Mouse (Mus musculus) gastrocnemius, adult 18-20 months (tissue): ENCODE data around the gene Sub1. TPM values are rescaled to one million over a fixed set of nuclear protein-coding genes. Genes with fewer than 3 reads are reported as not detected.

Source experiments
- DNase-seq: peaks from one replicate; pipeline ENCODE4 v3.0.0; 2021; ENCODE audit warnings: low spot score
- total RNA-seq, 2 experiments: library from RNA; stranded (reverse); gene quantifications; 2 replicates each; pipeline ENCODE4 v1.2.3; 2021

The Sub1 gene
- total RNA-seq, 2 experiments from 2014 or later = 85.1 to 119 TPM

DNA sequence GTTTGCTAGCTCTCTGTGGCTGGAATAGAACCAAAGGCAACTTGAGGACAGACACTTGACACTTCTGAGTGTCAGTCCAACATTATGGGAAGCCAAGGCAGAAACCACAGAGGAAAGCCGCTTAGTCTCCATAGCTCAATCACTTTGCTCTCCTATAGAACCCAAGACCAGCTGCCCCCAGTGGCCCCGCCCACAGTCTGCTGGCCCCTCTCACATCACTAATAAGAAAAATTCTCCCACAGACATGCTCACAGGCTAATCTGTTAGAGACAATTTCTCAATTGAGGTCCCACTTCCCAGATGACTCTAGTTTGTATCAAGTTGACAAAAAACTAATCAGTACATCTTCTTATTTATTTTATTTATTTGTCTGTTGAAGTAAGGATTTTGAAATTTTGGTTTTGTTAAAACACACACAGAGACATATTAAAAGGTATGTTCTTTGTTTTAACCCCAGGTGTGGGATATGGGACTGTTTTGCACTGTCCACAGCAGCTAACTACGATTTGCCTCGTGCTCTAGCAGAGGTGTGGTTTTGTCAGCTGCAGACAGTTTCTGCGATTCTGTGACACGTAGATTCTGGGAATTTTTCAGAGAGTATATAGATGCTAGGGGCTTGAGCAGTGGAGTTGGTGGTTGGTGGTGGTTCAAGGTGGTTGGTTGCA lies 16.9 kb upstream of the Sub1 start:
- peak; percentile 23 for DNase-seq

DNA sequence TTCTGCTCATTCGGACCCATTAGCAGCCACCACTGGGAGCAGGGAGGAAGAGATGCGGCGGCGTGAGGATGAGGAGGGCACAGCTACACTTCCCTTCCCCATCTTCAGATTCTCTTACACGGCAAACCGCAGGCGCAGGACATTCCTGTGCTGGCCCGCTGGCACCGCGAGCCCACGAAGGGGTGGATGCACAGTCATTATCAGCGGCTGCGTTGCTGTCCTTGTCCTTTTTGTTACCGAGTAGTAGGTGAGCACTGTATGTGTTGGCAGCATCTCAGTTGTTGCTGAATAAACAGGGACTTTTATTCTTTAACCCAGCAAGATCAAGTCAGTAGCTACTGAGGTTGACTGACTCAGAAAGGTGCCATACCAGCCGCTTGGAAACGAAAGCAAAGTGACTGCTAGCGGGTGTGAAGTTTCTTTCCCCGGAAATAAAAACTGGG lies 13.8 kb upstream of the Sub1 start:
- DNase-seq = no peak

DNA sequence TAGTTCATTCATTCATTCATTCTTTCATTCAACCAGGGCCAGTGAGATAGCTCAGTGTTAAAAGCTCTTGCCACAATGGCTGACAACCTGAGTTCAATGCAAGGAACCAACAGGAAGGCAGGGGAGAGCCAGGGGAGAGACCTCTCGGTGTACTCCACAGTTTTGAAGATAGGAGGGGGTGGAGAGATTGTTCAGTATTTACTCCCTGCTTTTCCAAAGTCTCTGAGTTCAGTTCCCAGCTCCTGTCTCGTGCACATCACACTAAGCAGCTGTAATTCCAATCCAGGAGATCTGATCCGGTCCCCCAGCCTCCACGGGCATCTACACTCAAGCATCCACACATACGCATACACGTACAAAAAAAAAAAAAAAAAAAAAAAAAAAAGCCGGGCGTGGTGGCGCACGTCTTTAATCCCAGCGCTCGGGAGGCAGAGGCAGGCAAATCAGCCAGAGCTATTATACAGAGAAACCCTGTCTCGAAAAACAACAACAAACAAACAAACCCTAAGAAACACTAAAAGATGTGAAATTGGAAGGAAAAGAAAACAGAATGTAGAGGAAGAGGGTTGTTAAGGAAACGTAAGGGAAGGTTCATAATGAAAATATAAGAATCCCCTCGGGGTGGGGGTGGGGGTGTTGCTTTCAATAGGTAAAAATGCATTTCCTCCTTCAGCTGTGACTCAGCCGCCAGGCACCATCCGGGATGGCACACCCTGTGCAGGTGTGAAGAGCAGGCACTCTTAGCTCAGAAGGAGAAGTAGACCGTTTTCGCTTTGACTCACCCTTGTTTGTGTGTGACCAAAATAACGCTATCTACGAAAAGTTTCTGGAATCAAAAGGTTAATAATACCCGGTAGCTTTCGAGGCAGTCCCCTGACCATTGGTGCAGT lies 13.2 kb upstream of the Sub1 start:
- DNase-seq = no peak

DNA sequence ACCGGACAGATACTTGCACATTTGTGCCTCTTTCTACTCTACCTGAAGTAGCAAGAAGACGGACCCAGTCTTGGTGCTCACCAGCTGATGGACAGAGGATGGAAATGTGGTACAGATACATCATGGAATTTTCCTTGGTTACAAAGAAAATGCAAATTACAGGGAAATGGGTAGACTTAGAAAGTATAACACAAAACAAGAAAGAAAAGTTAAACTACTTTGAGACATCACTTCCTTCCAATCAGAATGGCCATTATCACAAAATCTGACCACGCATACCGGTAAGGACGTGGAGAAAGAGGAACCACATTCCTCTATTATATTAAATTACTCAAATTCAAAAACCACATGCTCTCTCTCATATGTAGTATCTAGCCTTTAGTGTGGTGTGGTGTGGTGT lies 12.1 kb upstream of the Sub1 start:
- DNase-seq = no peak

DNA sequence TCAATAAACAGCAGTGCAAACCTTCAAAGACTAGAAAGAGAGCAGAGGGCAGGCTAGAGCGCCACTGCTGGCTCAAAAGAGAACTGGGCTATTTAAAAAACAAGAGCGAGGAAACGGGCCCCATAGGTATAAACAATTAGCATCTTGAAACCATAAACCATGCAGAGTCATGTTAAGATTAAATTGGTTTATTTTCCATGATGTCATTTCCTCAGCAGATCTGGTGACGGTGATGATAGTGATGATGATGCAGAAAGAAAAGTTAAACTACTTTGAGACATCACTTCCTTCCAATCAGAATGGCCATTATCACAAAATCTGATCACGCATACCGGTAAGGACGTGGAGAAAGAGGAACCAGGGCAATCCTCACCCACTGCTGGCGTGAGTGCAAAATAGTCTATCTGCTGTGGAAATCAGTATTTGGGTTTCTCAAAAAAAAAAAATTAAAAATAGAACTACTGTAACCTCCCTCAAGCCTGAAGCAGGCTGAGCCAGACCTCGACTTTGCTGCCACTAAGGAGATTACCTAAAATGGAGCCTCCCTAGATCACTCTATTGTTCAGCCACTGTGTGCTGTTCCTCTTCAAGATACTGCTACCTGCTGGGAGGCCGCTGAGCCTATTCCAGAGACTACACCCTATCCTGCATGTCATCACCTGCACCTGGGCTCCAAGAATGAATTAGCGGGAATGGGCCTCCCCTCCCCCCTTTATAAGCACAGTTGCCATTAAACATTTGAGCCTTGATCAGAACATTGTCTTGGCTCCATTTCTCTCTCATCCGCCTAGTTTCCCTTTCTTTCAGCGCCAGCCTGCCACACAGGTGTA lies 11.4 kb upstream of the Sub1 start:
- DNase-seq = no peak

DNA sequence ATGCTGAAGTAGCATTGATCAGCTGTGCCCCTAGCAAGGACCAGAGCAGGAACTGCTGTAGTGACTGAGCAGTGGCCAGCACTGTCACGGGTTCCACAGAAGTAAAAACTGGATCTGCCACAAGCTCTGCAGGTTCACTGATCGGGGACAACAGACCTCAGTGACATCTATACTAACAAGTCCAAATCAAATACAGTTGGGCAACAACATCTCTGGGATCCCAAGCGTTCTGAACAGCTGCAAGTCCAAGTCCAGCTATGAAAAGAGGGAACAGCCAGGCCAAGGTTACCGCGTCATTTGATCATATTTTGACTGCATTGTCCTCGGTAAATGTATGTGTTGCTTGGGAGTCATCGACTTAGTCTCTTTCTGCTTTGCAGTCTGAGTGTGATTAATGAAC lies 10.6 kb upstream of the Sub1 start:
- DNase-seq = no peak

DNA sequence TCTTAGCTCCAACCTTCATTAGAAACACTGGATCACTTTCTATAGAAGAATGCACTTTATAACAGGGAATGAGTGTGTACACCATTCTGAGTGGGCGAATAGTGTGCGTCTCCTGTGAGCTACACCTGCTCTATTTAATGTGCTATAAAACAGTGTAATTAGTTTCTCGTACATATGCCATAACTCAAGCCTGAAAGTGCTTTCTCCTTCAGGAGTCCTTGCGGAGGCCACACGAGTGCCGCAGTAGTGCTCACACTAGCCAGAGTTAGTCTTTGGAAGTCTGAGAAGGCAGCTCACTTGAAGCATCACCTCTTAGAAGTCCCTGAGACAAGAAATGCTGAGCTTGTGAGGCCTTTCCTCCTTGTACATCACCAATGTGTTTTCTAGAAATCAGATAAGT lies 9.4 kb upstream of the Sub1 start:
- no peak for DNase-seq

DNA sequence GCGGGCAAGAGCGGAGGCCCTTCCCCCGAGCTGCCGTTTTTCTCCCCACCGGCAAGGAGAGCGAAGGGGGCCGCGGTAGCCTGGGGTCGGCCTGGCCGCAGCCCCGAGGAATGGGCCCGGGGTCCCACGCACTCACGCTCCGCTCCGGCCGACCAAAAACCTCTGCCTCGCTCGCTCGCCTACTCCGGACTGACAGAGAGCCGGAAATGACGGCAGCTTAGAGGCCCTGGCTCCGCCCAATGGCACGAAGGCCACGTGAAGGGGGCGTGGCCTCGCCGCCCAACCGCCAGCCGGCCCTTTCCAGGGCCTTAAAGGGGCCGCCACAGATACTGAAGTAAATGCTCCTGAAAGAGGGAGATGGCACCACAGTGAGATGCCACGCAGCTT lies 975 bp downstream of the Sub1 start:
- peak; percentile 93 for DNase-seq

DNA sequence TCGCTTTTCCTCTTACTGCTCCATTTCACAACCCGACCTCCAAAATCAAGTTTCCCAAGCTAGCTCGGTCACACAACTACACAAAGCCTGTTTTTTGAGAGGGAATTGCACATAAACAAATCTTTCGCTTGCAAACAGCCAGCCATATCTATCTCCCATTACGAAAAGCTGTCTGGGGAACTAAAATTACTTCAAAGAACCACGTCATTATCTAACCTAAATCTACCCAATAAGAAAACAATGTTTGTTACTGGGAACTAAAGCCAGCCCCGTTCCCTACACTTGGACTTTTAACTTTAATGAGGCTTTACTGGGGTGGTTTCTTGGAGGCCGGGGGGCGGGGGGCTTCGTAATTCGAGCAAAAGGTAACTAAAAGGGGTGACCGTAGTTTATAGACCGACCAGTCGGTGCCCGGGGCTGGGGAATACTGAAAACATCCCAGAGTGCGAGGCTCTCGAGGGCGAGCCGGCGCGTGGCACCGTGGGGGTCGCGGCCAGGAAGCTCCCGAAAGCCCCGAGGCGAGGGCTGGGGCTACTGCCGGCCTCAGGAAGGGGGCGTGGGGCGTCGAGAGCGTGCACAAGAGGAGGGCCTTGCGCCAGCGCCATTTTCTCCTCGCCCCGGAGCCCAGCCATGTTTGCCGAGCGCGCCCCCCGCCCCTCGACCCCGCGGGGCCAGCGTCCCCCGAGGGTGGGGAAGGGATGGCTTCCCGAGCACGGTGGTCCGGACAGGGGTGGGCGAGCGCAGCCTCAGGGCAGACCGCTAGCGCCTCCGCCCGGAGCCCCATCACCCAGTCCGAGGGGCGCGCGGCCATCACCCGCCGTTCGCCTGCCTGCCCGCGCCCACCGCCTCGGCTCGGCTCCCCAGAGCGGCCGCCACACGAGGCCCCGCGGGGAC lies 1.6 kb downstream of the Sub1 start:
- DNase-seq = peak; percentile 38

DNA sequence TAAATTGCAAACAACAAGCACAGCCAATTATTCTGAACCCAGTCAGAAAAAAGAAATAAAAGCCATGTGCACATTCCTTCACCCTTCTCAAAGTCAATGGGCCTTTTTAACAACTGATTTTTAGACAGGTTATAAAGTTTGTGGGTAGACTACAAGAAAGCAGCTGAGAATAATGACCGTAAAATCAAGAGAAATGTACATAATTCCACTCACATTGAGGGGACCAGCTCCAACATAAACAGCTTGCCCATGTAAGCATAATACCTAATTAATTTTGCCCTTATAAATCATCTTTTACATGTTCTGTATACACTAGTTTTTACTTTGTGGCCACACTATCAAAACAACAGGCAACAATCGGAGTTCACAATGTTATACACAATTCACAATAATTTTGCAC lies 2.8 kb downstream of the Sub1 start:
- no peak for DNase-seq

DNA sequence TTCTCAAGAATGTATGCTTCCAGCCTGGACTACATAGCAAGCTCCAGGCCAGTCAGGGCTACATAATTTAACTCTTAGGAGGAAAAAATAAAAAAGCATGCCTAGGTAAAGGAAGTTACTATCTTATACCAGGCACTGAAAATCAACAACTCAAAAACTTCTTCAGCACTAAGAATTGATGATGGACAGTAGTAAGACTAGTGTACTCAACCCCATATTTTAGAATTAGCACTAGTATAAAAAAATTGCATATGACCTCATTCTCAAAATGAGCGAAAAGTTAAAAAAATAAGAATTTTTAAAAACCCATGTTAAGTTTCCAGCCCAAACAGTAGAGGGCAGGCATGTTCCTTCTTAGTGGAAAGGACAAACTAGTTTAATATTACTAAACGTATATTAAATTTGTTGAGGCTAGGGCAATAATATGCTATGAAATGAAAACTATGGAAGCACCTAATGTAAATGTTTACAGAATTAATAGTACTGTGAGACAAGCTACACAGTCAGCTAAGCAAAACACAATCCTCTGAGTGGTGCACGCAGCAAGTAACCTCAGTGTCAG lies 5.2 kb downstream of the Sub1 start:
- no peak for DNase-seq

DNA sequence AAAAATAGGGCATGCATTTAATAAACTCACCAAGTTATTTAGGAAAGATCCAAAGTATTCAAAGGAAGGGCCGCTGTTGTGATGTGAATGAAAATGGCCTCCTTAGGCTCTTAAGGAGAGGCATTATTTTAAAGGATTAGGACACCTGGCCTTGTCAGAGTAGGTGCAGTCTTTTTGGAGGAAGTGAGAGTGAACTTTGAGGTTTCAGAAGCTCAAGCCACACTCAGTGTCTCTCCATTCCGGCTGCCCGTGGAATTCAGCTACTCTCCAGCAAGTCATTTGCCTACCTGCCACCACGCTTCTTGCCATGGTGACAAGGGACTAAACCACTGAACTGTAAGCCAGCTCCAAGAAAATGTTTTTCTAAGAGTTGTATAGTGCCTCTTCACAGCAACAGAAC lies 8.2 kb downstream of the Sub1 start:
- DNase-seq = no peak

DNA sequence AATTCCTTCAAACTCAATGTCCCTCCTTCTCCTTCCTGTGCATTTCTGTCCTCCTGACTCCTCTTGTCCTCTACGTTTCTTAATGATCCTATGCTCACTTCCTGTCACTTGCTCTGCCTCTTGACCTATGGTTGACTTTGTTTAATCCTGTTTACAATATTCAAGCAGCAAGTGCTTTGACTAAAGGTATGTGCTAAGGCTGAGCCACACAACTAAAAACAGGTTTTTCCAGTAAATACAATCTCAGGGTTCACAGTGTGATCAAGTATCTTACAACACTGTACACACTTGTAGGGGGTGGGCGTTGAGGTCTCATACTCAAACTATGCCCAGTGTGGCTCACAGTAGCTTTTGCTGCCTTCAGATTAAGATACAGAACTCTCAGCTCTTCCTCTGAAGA lies 8.9 kb downstream of the Sub1 start:
- no peak for DNase-seq

DNA sequence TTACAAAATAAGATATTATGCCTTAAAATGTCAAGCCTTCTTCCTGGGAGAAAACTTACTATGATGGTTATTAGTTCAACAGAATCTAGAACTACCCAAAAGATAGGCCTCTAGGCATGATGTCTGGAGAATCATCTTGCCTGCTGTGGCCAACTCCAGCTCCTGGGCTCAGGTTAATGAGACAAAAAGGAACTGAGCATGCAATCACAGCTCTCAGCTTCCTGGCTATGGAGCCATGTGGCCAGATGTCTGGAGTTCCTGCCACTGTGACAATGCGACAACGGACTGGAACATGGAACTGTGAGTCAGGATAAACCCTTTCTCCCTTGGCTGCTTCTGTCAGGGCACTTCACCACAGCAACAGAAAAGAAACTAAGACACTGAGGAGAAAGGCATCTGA lies 14.8 kb downstream of the Sub1 start:
- no peak for DNase-seq

DNA sequence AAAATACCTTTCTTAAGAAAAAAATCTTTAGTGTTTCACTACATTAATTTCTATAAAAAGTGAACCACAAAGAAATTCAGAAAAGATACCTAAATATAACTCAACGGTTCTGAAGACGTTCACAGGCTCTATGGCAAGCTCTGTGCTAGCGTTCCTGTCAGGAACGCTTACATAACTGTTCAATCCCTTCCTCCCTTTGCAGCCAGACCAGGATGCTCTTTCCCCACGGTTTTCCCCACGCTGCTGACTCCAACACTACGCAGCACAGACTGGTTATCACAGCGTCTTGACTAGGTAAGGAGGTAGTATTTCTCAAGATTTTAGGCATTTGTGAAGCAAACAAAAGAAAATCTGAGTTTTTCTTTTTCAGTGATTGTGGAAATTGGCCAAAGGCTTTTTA lies 15.3 kb downstream of the Sub1 start:
- DNase-seq = peak; percentile 33

DNA sequence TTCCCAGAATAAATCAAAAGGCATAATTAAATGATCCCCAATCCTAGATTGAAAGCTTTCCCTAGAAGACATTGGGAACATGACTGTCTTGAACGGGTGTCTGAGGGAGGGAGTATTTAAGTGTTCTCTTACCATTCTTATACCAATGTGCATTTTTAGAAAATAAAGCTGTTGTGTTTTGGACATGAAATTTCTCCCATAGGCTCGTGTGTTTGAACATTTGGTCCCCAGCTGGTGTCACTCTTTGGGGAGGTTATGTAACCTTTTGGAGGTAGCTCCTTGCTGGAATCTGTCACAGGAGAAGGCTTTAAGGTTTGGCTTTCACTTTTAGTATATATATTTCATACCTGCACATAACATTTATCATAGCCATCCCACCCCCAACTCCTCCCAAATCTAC lies 18.6 kb downstream of the Sub1 start:
- no peak for DNase-seq

DNA sequence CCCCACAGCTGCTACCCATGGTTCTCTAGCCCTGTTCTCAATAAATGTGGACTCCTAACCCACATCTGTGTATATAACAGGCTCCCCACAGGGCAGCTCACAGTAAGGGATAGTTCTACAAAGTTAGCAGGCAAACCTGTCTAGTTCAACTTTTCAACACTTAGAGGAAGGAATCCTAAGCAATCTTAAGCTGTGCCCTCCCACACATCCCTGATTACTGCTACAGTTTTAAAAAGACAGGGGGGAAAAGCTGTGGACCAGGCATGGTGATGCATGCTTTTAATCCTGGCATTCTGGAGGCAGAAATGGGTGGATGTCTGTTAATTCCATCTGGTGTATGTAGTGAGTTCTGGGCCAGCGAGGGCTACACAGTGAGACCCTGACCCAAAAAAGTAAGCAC lies 19.7 kb downstream of the Sub1 start:
- DNase-seq = no peak

DNA sequence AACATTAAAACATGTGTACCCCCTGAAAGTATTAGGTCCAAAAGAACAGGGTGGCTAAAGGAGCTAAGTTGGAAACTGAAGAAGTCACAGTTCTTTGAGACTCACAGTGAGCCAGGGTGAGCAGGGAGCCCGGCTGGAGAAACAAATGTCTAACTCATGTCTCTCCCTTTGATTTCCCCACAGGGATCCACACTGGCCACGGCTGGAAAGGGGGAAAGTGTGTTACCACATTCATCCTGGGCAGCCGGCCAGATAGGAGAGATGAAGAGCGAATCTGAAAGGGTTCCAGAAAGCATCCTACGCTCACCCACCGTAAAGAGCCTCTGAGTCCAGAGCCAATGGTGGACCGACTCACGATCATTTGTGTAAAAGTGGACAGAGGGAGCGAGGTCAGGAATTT lies 20.9 kb downstream of the Sub1 start:
- DNase-seq = peak; percentile 37

DNA sequence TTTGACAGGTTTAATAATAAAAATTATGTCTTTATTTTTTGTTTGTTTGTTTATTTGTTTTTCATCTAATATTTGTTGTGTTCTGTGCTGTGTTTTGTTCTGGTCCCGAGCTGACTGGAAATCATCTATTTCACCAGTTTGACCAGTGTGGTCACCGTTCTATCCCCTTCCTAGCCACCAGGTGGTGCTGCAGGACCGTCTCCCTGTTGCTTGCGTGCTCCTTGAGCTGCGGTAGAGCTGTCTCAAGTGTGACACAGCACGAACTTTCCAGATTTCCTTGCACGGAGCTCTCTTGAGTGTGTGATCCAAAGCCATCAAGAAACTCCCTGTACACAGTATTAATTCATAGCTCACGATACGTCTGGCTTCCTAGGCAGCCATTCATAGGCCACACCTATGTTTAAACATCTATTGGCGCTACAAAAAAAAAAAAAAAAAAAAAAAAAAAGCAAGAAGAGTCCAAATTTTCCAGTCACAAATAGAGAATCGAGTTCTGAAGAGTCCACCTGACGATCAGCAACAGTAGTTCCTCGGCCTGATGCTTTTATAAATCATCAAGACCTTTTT lies 24.8 kb downstream of the Sub1 start:
- peak; percentile 88 for DNase-seq

DNA sequence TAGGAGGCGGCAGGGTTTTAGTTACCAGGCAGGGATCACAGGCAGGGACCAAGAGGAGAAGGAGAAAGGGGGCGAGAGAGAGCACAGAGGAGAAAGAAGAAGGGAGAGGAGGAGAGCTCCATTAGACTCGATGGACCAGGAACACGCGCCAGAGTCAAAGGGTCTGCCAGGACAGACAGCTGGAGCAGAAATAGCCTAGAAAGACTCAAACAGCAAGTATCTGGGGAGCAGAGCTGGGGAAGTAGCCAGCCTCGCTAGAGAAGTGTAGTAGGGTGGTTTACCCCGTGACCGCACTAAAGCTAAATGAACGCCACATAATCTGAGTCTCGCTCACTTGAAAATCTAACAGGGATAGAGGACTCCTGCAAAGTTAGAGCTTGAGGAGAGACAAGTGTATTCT lies 26.2 kb downstream of the Sub1 start:
- peak; percentile 34 for DNase-seq
